Mouse (Mus musculus): ENCODE measurements around the gene Macrod2. TPM values are rescaled to one million over a fixed set of nuclear protein-coding genes. Genes with fewer than 3 reads are reported as not detected.

The Macrod2 gene
- polyA plus RNA-seq, 1 experiment from 2014 or later: 31.9 TPM

GRCm38 (mm10) chr2:140691403-140691802 is 296.3 kb downstream of the Macrod2 start:
- H3K9me3 ChIP-seq (ENCODE audit: control insufficient read depth, low read length): no peaks in the 10 kb centered on the region
- no peaks in the 10 kb centered on the region for H3K4me1 ChIP-seq (replicated peaks; ENCODE audit: control insufficient read depth, insufficient read depth)
- 79% methylated on average over 1 of the region's 1 CpGs for WGBS
- no peak for TF ChIP-seq EP300 (optimal IDR thresholded peaks at IDR 0.05)
- no peak for TF ChIP-seq CTCF (IDR thresholded peaks at IDR 0.05; ENCODE audit: low read depth)
- no peak overlapping the region for H3K4me2 ChIP-seq (replicated peaks; ENCODE audit: low read depth)
- no peaks in the 10 kb centered on the region for H3K27me3 ChIP-seq (ENCODE audit: control insufficient read depth, insufficient read depth, low read length)
- no peak for ATAC-seq (ENCODE audit: low FRiP score, low TSS enrichment)
- H3K27ac ChIP-seq (replicated peaks): no peak overlapping the region
- no peaks in the 10 kb centered on the region for H3K36me3 ChIP-seq (ENCODE audit: control insufficient read depth, insufficient read depth, low read length)
- no peak for DNase-seq (ENCODE audit: low spot score)
- no peak overlapping the region for H3K4me3 ChIP-seq (ENCODE audit: low read depth, low read length)
- H3K9ac ChIP-seq (ENCODE audit: low read length): no peak overlapping the region

- TF ChIP-seq EP300 (optimal IDR thresholded peaks at IDR 0.05) (no peak), CTCF (IDR thresholded peaks at IDR 0.05; ENCODE audit: low read depth) (no peak)
- H3K4me2 ChIP-seq (replicated peaks; ENCODE audit: low read depth): no peak overlapping the region
- no peaks in the 10 kb centered on the region for H3K4me1 ChIP-seq (replicated peaks; ENCODE audit: control insufficient read depth, insufficient read depth)
- DNase-seq (ENCODE audit: low spot score) (no peak), ATAC-seq (ENCODE audit: low FRiP score, low TSS enrichment) (no peak)
- H3K9me3 ChIP-seq (ENCODE audit: control insufficient read depth, low read length): no peaks in the 10 kb centered on the region
- WGBS: 50% methylated on average over 4 of the region's 4 CpGs
- no peak overlapping the region for H3K27ac ChIP-seq (replicated peaks)
- H3K4me3 ChIP-seq (ENCODE audit: low read depth, low read length): no peak overlapping the region
- no peaks in the 10 kb centered on the region for H3K36me3 ChIP-seq (ENCODE audit: control insufficient read depth, insufficient read depth, low read length)
- no peaks in the 10 kb centered on the region for H3K27me3 ChIP-seq (ENCODE audit: control insufficient read depth, insufficient read depth, low read length)
- no peak overlapping the region for H3K9ac ChIP-seq (ENCODE audit: low read length)
Observed at GRCm38 (mm10) chr2:140692461-140692860, 297.4 kb downstream of the Macrod2 start.

GRCm38 (mm10) chr2:140693845-140694244 is 298.7 kb downstream of the Macrod2 start:
- no peaks in the 10 kb centered on the region for H3K4me1 ChIP-seq (replicated peaks; ENCODE audit: control insufficient read depth, insufficient read depth)
- ATAC-seq (ENCODE audit: low FRiP score, low TSS enrichment) (peak; percentile 76), DNase-seq (ENCODE audit: low spot score) (no peak)
- no peak overlapping the region for H3K27ac ChIP-seq (replicated peaks)
- no peak for TF ChIP-seq EP300 (optimal IDR thresholded peaks at IDR 0.05)
- TF ChIP-seq CTCF (IDR thresholded peaks at IDR 0.05; ENCODE audit: low read depth): no peak
- WGBS: 71% methylated on average over 5 of the region's 5 CpGs
- H3K4me3 ChIP-seq (ENCODE audit: low read depth, low read length): no peak overlapping the region
- no peak overlapping the region for H3K4me2 ChIP-seq (replicated peaks; ENCODE audit: low read depth)
- no peak overlapping the region for H3K9ac ChIP-seq (ENCODE audit: low read length)
- H3K36me3 ChIP-seq (ENCODE audit: control insufficient read depth, insufficient read depth, low read length): no peaks in the 10 kb centered on the region
- H3K9me3 ChIP-seq (ENCODE audit: control insufficient read depth, low read length): no peaks in the 10 kb centered on the region
- H3K27me3 ChIP-seq (ENCODE audit: control insufficient read depth, insufficient read depth, low read length): no peaks in the 10 kb centered on the region

GRCm38 (mm10) chr2:140698585-140698984 is 303.5 kb downstream of the Macrod2 start:
- Histone ChIP-seq H3K4me1 (replicated peaks; ENCODE audit: control insufficient read depth, insufficient read depth) (no peaks in the 10 kb centered on the region), H3K36me3 (ENCODE audit: control insufficient read depth, insufficient read depth, low read length) (no peaks in the 10 kb centered on the region), H3K27me3 (ENCODE audit: control insufficient read depth, insufficient read depth, low read length) (no peaks in the 10 kb centered on the region), H3K4me2 (replicated peaks; ENCODE audit: low read depth) (no peak overlapping the region), H3K27ac (replicated peaks) (no peak overlapping the region), H3K9me3 (ENCODE audit: control insufficient read depth, low read length) (no peaks in the 10 kb centered on the region), H3K9ac (ENCODE audit: low read length) (no peak overlapping the region), H3K4me3 (ENCODE audit: low read depth, low read length) (no peak overlapping the region)
- ATAC-seq (ENCODE audit: low FRiP score, low TSS enrichment) (no peak), DNase-seq (ENCODE audit: low spot score) (no peak)
- TF ChIP-seq CTCF (IDR thresholded peaks at IDR 0.05; ENCODE audit: low read depth): no peak
- TF ChIP-seq EP300 (optimal IDR thresholded peaks at IDR 0.05): no peak
- WGBS: 54% methylated on average over 3 of the region's 3 CpGs

GRCm38 (mm10) chr2:140703377-140703776 is 308.3 kb downstream of the Macrod2 start:
- TF ChIP-seq EP300 (optimal IDR thresholded peaks at IDR 0.05): no peak
- TF ChIP-seq CTCF (IDR thresholded peaks at IDR 0.05; ENCODE audit: low read depth): no peak
- Histone ChIP-seq H3K9me3 (ENCODE audit: control insufficient read depth, low read length) (no peaks in the 10 kb centered on the region), H3K4me1 (replicated peaks; ENCODE audit: control insufficient read depth, insufficient read depth) (no peaks in the 10 kb centered on the region), H3K9ac (ENCODE audit: low read length) (no peak overlapping the region), H3K4me3 (ENCODE audit: low read depth, low read length) (no peak overlapping the region), H3K27ac (replicated peaks) (no peak overlapping the region), H3K36me3 (ENCODE audit: control insufficient read depth, insufficient read depth, low read length) (no peaks in the 10 kb centered on the region), H3K4me2 (replicated peaks; ENCODE audit: low read depth) (no peak overlapping the region), H3K27me3 (ENCODE audit: control insufficient read depth, insufficient read depth, low read length) (no peaks in the 10 kb centered on the region)
- ATAC-seq (ENCODE audit: low FRiP score, low TSS enrichment) (peak; percentile 87), DNase-seq (ENCODE audit: low spot score) (peak; percentile 35)
- WGBS: 48% methylated on average over 4 of the region's 4 CpGs

GRCm38 (mm10) chr2:140704146-140704545 is 309.0 kb downstream of the Macrod2 start:
- no peaks in the 10 kb centered on the region for H3K36me3 ChIP-seq (ENCODE audit: control insufficient read depth, insufficient read depth, low read length)
- no peak overlapping the region for H3K4me3 ChIP-seq (ENCODE audit: low read depth, low read length)
- no peaks in the 10 kb centered on the region for H3K9me3 ChIP-seq (ENCODE audit: control insufficient read depth, low read length)
- no peak for ATAC-seq (ENCODE audit: low FRiP score, low TSS enrichment)
- H3K27me3 ChIP-seq (ENCODE audit: control insufficient read depth, insufficient read depth, low read length): no peaks in the 10 kb centered on the region
- TF ChIP-seq EP300 (optimal IDR thresholded peaks at IDR 0.05) (no peak), CTCF (IDR thresholded peaks at IDR 0.05; ENCODE audit: low read depth) (no peak)
- H3K4me2 ChIP-seq (replicated peaks; ENCODE audit: low read depth): no peak overlapping the region
- H3K4me1 ChIP-seq (replicated peaks; ENCODE audit: control insufficient read depth, insufficient read depth): no peaks in the 10 kb centered on the region
- H3K27ac ChIP-seq (replicated peaks): no peak overlapping the region
- no peak overlapping the region for H3K9ac ChIP-seq (ENCODE audit: low read length)
- no peak for DNase-seq (ENCODE audit: low spot score)
- 37% methylated on average over 3 of the region's 3 CpGs for WGBS

Measured in stomach, postnatal 0 days (tissue).